Mouse (Mus musculus): Measurements from ENCODE around the gene Spock1.

DNA sequence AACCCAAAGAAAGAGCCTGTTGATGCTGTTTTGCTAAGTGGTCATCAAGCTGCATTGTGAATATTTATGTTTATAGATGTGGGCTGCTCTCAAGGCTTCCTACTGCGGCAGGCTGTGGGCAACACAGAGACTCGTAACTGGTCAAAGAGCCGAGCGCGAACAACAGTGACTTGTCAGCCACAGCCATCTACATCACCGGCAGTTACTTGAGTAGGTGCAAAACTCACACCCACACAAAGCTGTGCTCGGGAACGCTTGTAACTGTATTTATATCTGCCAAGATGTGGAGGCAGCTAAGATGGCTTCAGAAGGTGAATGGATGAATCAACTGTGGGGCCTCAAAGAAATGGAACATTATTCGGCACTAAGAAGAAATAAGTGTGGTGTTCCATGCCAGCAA is 23.9 kb upstream of the Spock1 start:
- TF ChIP-seq TAL1 (IDR thresholded peaks at IDR 0.05; ENCODE audit: low read length) = no peak
- TF ChIP-seq GATA1 (IDR thresholded peaks at IDR 0.05; ENCODE audit: low read length) = no peak

All from erythroblast, embryonic 14.5 days (primary cell).